Mouse (Mus musculus) MEL (cell line): Measurements from ENCODE around the gene Taok1. TPM values are rescaled to one million over a fixed set of nuclear protein-coding genes. Genes with fewer than 3 reads are reported as not detected.
A peak's percentile ranks its signal among the peaks of the same experiment; 100 is the strongest.

Experiments
- DNase-seq: peaks from one replicate; pipeline ENCODE4 v3.0.0; 2011; ENCODE audit warnings: low read depth, low spot score
- H3K27ac ChIP-seq: 2 replicates; pipeline ENCODE4 v1.5.1; 2012; ENCODE audit warnings: low read depth, mild to moderate bottlenecking, control low read depth, low read length, moderate library complexity; ENCODE audit not compliant: control insufficient read depth
- H3K27me3 ChIP-seq, 2 experiments: fragments of 150-350 bp in 1 of 2; sonication (generic) in 1 of 2; 2 replicates each; pipeline ENCODE4 v1.6.1; 2012; ENCODE audit warnings: low read length in 2 of 2, mild to moderate bottlenecking in 2 of 2, improper control_type of control experiment in 1 of 2, moderate library complexity in 1 of 2; ENCODE audit not compliant: insufficient read depth in 2 of 2, control insufficient read depth in 1 of 2
- H3K36me3 ChIP-seq, 2 experiments: 2 replicates each; pipeline ENCODE4 v1.6.1; 2012 to 2014; ENCODE audit warnings: low read length in 2 of 2, improper control_type of control experiment in 1 of 2, inconsistent platforms in 1 of 2, mild to moderate bottlenecking in 1 of 2; ENCODE audit not compliant: insufficient read depth in 2 of 2, control insufficient read depth in 1 of 2
- H3K4me1 ChIP-seq, 2 experiments: fragments of 150-350 bp in 1 of 2; sonication (generic) in 1 of 2; 2 replicates each; pipeline ENCODE4 v1.6.1; 2012; ENCODE audit warnings: low read length in 2 of 2, improper control_type of control experiment in 1 of 2, mild to moderate bottlenecking in 1 of 2; ENCODE audit not compliant: insufficient read depth in 2 of 2, control insufficient read depth in 1 of 2
- H3K4me3 ChIP-seq, 2 experiments: fragments of 150-350 bp in 1 of 2; sonication (generic) in 1 of 2; 2 replicates each; pipeline ENCODE4 v1.5.1; 2012; ENCODE audit warnings: low read depth in 2 of 2, low read length in 2 of 2, mild to moderate bottlenecking in 2 of 2, moderate library complexity in 2 of 2, control low read depth in 1 of 2, improper control_type of control experiment in 1 of 2; ENCODE audit not compliant: control insufficient read depth in 1 of 2, insufficient read depth in 1 of 2
- H3K79me2 ChIP-seq: 2 replicates; pipeline ENCODE4 v1.6.1; 2012; ENCODE audit warnings: mild to moderate bottlenecking, low read length, moderate library complexity; ENCODE audit not compliant: control insufficient read depth, poor library complexity, insufficient read depth
- H3K9ac ChIP-seq: 2 replicates; pipeline ENCODE4 v1.6.1; 2012; ENCODE audit warnings: low read depth, mild to moderate bottlenecking, control low read depth, low read length, moderate library complexity; ENCODE audit not compliant: control insufficient read depth, poor library complexity, severe bottlenecking
- H3K9me3 ChIP-seq: fragments of 150-350 bp; sonication (generic); replicated peaks from 2 replicates; pipeline ENCODE4 v1.6.1; 2012; ENCODE audit warnings: mild to moderate bottlenecking, low read length, improper control_type of control experiment, moderate library complexity; ENCODE audit not compliant: insufficient read depth
- BHLHE40 ChIP-seq: IDR thresholded peaks from 2 replicates; pipeline ENCODE4 v1.6.1; 2012; ENCODE audit warnings: low read depth, mild to moderate bottlenecking, inconsistent platforms, low read length, improper control_type of control experiment, borderline replicate concordance
- CHD1 ChIP-seq: IDR thresholded peaks from 2 replicates; pipeline ENCODE4 v1.6.1; 2012; ENCODE audit warnings: low read depth, mild to moderate bottlenecking, inconsistent platforms, low read length, improper control_type of control experiment
- CHD2 ChIP-seq: IDR thresholded peaks from 2 replicates; pipeline ENCODE4 v1.6.1; 2011; ENCODE audit warnings: low read length, improper control_type of control experiment
- CTCF ChIP-seq, 3 experiments: IDR thresholded peaks in 2 of 3; conservative IDR thresholded peaks in 1 of 3; 2 replicates each; pipeline ENCODE4 v1.5.1; 2011 to 2012; ENCODE audit warnings: low read length in 3 of 3, low read depth in 2 of 3, mild to moderate bottlenecking in 2 of 3, improper control_type of control experiment in 1 of 3, inconsistent platforms in 1 of 3, mixed read lengths in 1 of 3, moderate library complexity in 1 of 3; ENCODE audit not compliant: control insufficient read depth in 1 of 3, insufficient read depth in 1 of 3, poor library complexity in 1 of 3, severe bottlenecking in 1 of 3
- E2F4 ChIP-seq: IDR thresholded peaks from 2 replicates; pipeline ENCODE4 v1.6.1; 2011; ENCODE audit warnings: low read depth, low read length, improper control_type of control experiment, borderline replicate concordance
- ELF1 ChIP-seq: IDR thresholded peaks from 2 replicates; pipeline ENCODE4 v1.6.1; 2014; ENCODE audit warnings: low read depth, mild to moderate bottlenecking, inconsistent platforms, low read length, improper control_type of control experiment, moderate library complexity
- ETS1 ChIP-seq: IDR thresholded peaks from 2 replicates; pipeline ENCODE4 v1.6.1; 2012; ENCODE audit warnings: low read depth, mild to moderate bottlenecking, inconsistent platforms, low read length, improper control_type of control experiment, moderate library complexity
- HCFC1 ChIP-seq: IDR thresholded peaks from 2 replicates; pipeline ENCODE4 v1.6.1; 2012; ENCODE audit warnings: low read depth, mild to moderate bottlenecking, inconsistent platforms, low read length, improper control_type of control experiment, moderate library complexity
- JUND ChIP-seq: IDR thresholded peaks from 2 replicates; pipeline ENCODE4 v1.6.1; 2011; ENCODE audit warnings: low read depth, mild to moderate bottlenecking, improper control_type of control experiment, low read length
- KAT2A ChIP-seq: conservative IDR thresholded peaks from 2 replicates; pipeline ENCODE4 v1.6.1; 2012; ENCODE audit warnings: low read depth, low read length, improper control_type of control experiment, inconsistent platforms
- MAX ChIP-seq: IDR thresholded peaks from 2 replicates; pipeline ENCODE4 v1.6.1; 2011; ENCODE audit warnings: low read length, improper control_type of control experiment
- MAZ ChIP-seq: IDR thresholded peaks from 2 replicates; pipeline ENCODE4 v1.6.1; 2012; ENCODE audit warnings: low read depth, mild to moderate bottlenecking, inconsistent platforms, low read length, improper control_type of control experiment
- MXI1 ChIP-seq: IDR thresholded peaks from 2 replicates; pipeline ENCODE4 v1.6.1; 2011; ENCODE audit warnings: mild to moderate bottlenecking, low read depth, low read length, improper control_type of control experiment
- MYB ChIP-seq: IDR thresholded peaks from 2 replicates; pipeline ENCODE4 v1.6.1; 2011; ENCODE audit warnings: mild to moderate bottlenecking, low read depth, low read length, improper control_type of control experiment
- MYC ChIP-seq: IDR thresholded peaks from 2 replicates; pipeline ENCODE4 v1.6.1; 2011; ENCODE audit warnings: low read depth, mild to moderate bottlenecking, low read length, improper control_type of control experiment, moderate library complexity
- NELFE ChIP-seq: IDR thresholded peaks from 2 replicates; pipeline ENCODE4 v1.6.1; 2011; ENCODE audit warnings: low read depth, low read length, improper control_type of control experiment
- NRF1 ChIP-seq: IDR thresholded peaks from 2 replicates; pipeline ENCODE4 v1.6.1; 2014; ENCODE audit warnings: low read depth, mild to moderate bottlenecking, inconsistent platforms, low read length, improper control_type of control experiment, moderate library complexity; ENCODE audit not compliant: poor library complexity, insufficient read depth, severe bottlenecking
- POLR2A ChIP-seq, 2 experiments: IDR thresholded peaks; 2 replicates each; pipeline ENCODE4 v1.6.1; 2011 to 2012; ENCODE audit warnings: low read length in 2 of 2, mild to moderate bottlenecking in 2 of 2, control low read depth in 1 of 2, improper control_type of control experiment in 1 of 2, low read depth in 1 of 2, moderate library complexity in 1 of 2; ENCODE audit not compliant: control insufficient read depth in 1 of 2, insufficient read depth in 1 of 2, poor library complexity in 1 of 2
- POLR2AphosphoS2 ChIP-seq: IDR thresholded peaks from 2 replicates; pipeline ENCODE4 v1.6.1; 2011; ENCODE audit warnings: low read length, improper control_type of control experiment
- POLR2AphosphoS5 ChIP-seq: IDR thresholded peaks from 2 replicates; pipeline ENCODE4 v1.6.1; 2012; ENCODE audit warnings: low read depth, borderline replicate concordance, mild to moderate bottlenecking, inconsistent platforms, low read length, moderate library complexity, mixed read lengths
- RAD21 ChIP-seq: IDR thresholded peaks from 2 replicates; pipeline ENCODE4 v1.6.1; 2011; ENCODE audit warnings: mild to moderate bottlenecking, low read depth, low read length, improper control_type of control experiment
- RCOR1 ChIP-seq: IDR thresholded peaks from 2 replicates; pipeline ENCODE4 v1.6.1; 2012; ENCODE audit warnings: low read depth, mild to moderate bottlenecking, inconsistent platforms, low read length, improper control_type of control experiment
- SIN3A ChIP-seq: IDR thresholded peaks from 2 replicates; pipeline ENCODE4 v1.6.1; 2012; ENCODE audit warnings: low read length, improper control_type of control experiment, inconsistent platforms
- SMC3 ChIP-seq: IDR thresholded peaks from 2 replicates; pipeline ENCODE4 v1.6.1; 2011; ENCODE audit warnings: low read depth, low read length, improper control_type of control experiment
- TBP ChIP-seq: IDR thresholded peaks from 2 replicates; pipeline ENCODE4 v1.8.0; 2011; ENCODE audit warnings: low read depth, low read length, improper control_type of control experiment
- TCF12 ChIP-seq: IDR thresholded peaks from 2 replicates; pipeline ENCODE4 v1.6.1; 2014; ENCODE audit warnings: low read depth, mild to moderate bottlenecking, inconsistent platforms, low read length, improper control_type of control experiment, moderate library complexity
- UBTF ChIP-seq: IDR thresholded peaks from 2 replicates; pipeline ENCODE4 v1.6.1; 2012; ENCODE audit warnings: low read depth, mild to moderate bottlenecking, inconsistent platforms, low read length, improper control_type of control experiment, moderate library complexity, borderline replicate concordance; ENCODE audit not compliant: insufficient read depth
- USF1 ChIP-seq: IDR thresholded peaks from 2 replicates; pipeline ENCODE4 v1.6.1; 2014; ENCODE audit warnings: low read depth, mild to moderate bottlenecking, inconsistent platforms, low read length, improper control_type of control experiment, moderate library complexity
- USF2 ChIP-seq, 2 experiments: IDR thresholded peaks; 2 replicates each; pipeline ENCODE4 v1.6.1; 2011 to 2012; ENCODE audit warnings: improper control_type of control experiment in 2 of 2, low read length in 2 of 2, borderline replicate concordance in 1 of 2, inconsistent platforms in 1 of 2, low read depth in 1 of 2, mild to moderate bottlenecking in 1 of 2; ENCODE audit not compliant: insufficient read depth in 1 of 2
- ZC3H11A ChIP-seq: IDR thresholded peaks from 2 replicates; pipeline ENCODE4 v1.6.1; 2012; ENCODE audit warnings: low read depth, mild to moderate bottlenecking, inconsistent platforms, low read length, improper control_type of control experiment
- ZKSCAN1 ChIP-seq: IDR thresholded peaks from 2 replicates; pipeline ENCODE4 v1.6.1; 2012; ENCODE audit warnings: low read depth, mild to moderate bottlenecking, inconsistent platforms, low read length, improper control_type of control experiment, moderate library complexity
- polyA plus RNA-seq, 2 experiments: library from polyadenylated mRNA; stranded (reverse) in 1 of 2; unstranded in 1 of 2; fragments of >175 nt in 1 of 2; fragments of >200 nt in 1 of 2; gene quantifications; 2 replicates each; pipeline versions ENCODE4 v1.2.1 to v1.2.4; 2012; ENCODE audit warnings: low replicate concordance in 2 of 2, low read depth in 1 of 2; ENCODE audit not compliant: insufficient read length in 2 of 2, insufficient read depth in 1 of 2, missing spikeins in 1 of 2
- total RNA-seq: library from RNA; depleted of rRNA; stranded (reverse); fragments of 300-350 nt; gene quantifications from 2 replicates; pipeline ENCODE4 v1.2.3, GENCODE M21; 2012

Taok1 gene
- total and polyA plus RNA-seq, 3 experiments, result 7.9 to 31.0 (median 15.9) TPM

GRCm38 (mm10) chr11:77492311-77492871 is 115.2 kb downstream of the Taok1 start:
- H3K9ac ChIP-seq, result peak overlapping the region; percentile 93
- H3K36me3 ChIP-seq, result peaks cover 0 to 25% of the 10 kb centered on the region in 2 experiments; a peak in 2 of 4 replicates
- H3K4me3 ChIP-seq, result peak overlapping the region; percentile 86 to 90
- H3K9me3 ChIP-seq, result no peaks in the 10 kb centered on the region
- peak; percentile 90 for DNase-seq
- peak; percentile 76 for TF ChIP-seq NRF1
- TF ChIP-seq UBTF, result 0 out of 2 replicates have a peak, but pooled peaks have one; percentile 17
- 0 out of 2 replicates have a peak, but pooled peaks have one; percentile 57 for TF ChIP-seq MAZ
- 0 out of 2 replicates have a peak, but pooled peaks have one; percentile 45 for TF ChIP-seq ETS1
- no peak for TF ChIP-seq POLR2AphosphoS5
- TF ChIP-seq RCOR1, result no peak
- peak; percentile 99 for TF ChIP-seq MYC
- TF ChIP-seq MAX, result peak; percentile 97
- TF ChIP-seq POLR2A (IDR thresholded peaks at IDR 0.05; ENCODE audit: control insufficient read depth in 1 of 2, insufficient read depth in 1 of 2, low read depth in 1 of 2, low read length in 2 of 2, poor library complexity in 1 of 2), result 0 out of 4 replicates have a peak, but pooled peaks of 1 of the 2 experiments have one; percentile 16
- no peak for TF ChIP-seq SMC3
- no peak for TF ChIP-seq ELF1
- peak; percentile 61 for TF ChIP-seq HCFC1
- TF ChIP-seq KAT2A, result no peak
- TF ChIP-seq RAD21, result no peak
- TF ChIP-seq ZKSCAN1, result no peak
- no peak for TF ChIP-seq E2F4
- no peak for TF ChIP-seq CTCF (IDR thresholded peaks at IDR 0.05 in 2 of 3, conservative IDR thresholded peaks at IDR 0.05 in 1 of 3; ENCODE audit: control insufficient read depth in 1 of 3, insufficient read depth in 1 of 3, low read depth in 2 of 3, low read length in 3 of 3, poor library complexity in 1 of 3, severe bottlenecking in 1 of 3)
- peak; percentile 86 for TF ChIP-seq SIN3A
- TF ChIP-seq CHD1, result peak; percentile 74; the same call in 1 of the 2 replicates
- TF ChIP-seq TBP, result 0 out of 2 replicates have a peak, but pooled peaks have one; percentile 9
- no peak for TF ChIP-seq USF2 (IDR thresholded peaks at IDR 0.05; ENCODE audit: borderline replicate concordance in 1 of 2, insufficient read depth in 1 of 2, low read depth in 1 of 2, low read length in 2 of 2)
- TF ChIP-seq TCF12, result no peak
- no peak for TF ChIP-seq NELFE
- TF ChIP-seq BHLHE40, result peak; percentile 72
- peak; percentile 98 for TF ChIP-seq MXI1
- TF ChIP-seq CHD2, result peak; percentile 38; the same call in 1 of the 2 replicates
- TF ChIP-seq ZC3H11A, result no peak
- TF ChIP-seq JUND, result no peak
- no peak for TF ChIP-seq MYB
- TF ChIP-seq POLR2AphosphoS2, result no peak
- peak; percentile 73 for TF ChIP-seq USF1
- peaks cover 58% of the 10 kb centered on the region for H3K79me2 ChIP-seq
- peak overlapping the region; percentile 96 for H3K27ac ChIP-seq
- H3K27me3 ChIP-seq, result no peaks in the 10 kb centered on the region
- H3K4me1 ChIP-seq, result peaks cover 2 to 34% of the 10 kb centered on the region in 2 experiments; a peak in 3 of 4 replicates
